Mouse (Mus musculus) kidney, adult 2 months (tissue): ENCODE data around the gene Skint8. TPM values are rescaled to one million over a fixed set of nuclear protein-coding genes. Genes with fewer than 3 reads are reported as not detected.

ENCODE experiments used
- DNase-seq: peaks from one replicate; pipeline ENCODE4 v3.0.0; 2021
- H3K27ac ChIP-seq: fragments of 200-500 bp; 2 replicates; pipeline ENCODE4 v1.5.1; 2012; ENCODE audit warnings: low read depth, low read length, control low read depth, inconsistent platforms; ENCODE audit not compliant: insufficient read depth
- H3K27me3 ChIP-seq: fragments of 200-500 bp; replicated peaks from 2 replicates; pipeline ENCODE4 v1.6.1; 2012; ENCODE audit warnings: mild to moderate bottlenecking, moderate library complexity, low read length, inconsistent platforms; ENCODE audit not compliant: control insufficient read depth, insufficient read depth
- H3K36me3 ChIP-seq: fragments of 200-500 bp; 2 replicates; pipeline ENCODE4 v1.6.1; 2012; ENCODE audit warnings: mild to moderate bottlenecking, moderate library complexity, low read length, inconsistent platforms; ENCODE audit not compliant: control insufficient read depth, insufficient read depth
- H3K4me1 ChIP-seq: fragments of 200-500 bp; 2 replicates; pipeline ENCODE4 v1.6.1; 2011; ENCODE audit warnings: low read length; ENCODE audit not compliant: control insufficient read depth, insufficient read depth
- H3K4me3 ChIP-seq: fragments of 200-500 bp; 2 replicates; pipeline ENCODE4 v1.5.1; 2011; ENCODE audit warnings: mild to moderate bottlenecking, low read depth, low read length, control low read depth; ENCODE audit not compliant: insufficient read depth
- CTCF ChIP-seq: fragments of 200-500 bp; conservative IDR thresholded peaks from 2 replicates; pipeline ENCODE4 v1.5.1; 2011; ENCODE audit warnings: low read depth, mild to moderate bottlenecking, control low read depth, low read length, moderate library complexity, mixed read lengths; ENCODE audit not compliant: insufficient read depth, insufficient read length
- POLR2A ChIP-seq: fragments of 200-500 bp; IDR thresholded peaks from one replicate; pipeline ENCODE4 v1.6.1; 2011; ENCODE audit warnings: low read depth, low read length, control low read depth
- WGBS: fragments of 180-500 bp; shearing (Covaris S2); methylation state at CpG from one replicate; pipeline ENCODE4 v1.1.7; 2018; 5-methylcytosine and 5-hydroxymethylcytosine counted together
- polyA plus RNA-seq: library from polyadenylated mRNA; depleted of rRNA; stranded (reverse); fragments of >200 nt; gene quantifications from 2 replicates; pipeline ENCODE4 v1.2.3, GENCODE M21; 2012; rRNA removed

Skint8 gene
- not detected in 2 replicates for polyA plus RNA-seq

DNA sequence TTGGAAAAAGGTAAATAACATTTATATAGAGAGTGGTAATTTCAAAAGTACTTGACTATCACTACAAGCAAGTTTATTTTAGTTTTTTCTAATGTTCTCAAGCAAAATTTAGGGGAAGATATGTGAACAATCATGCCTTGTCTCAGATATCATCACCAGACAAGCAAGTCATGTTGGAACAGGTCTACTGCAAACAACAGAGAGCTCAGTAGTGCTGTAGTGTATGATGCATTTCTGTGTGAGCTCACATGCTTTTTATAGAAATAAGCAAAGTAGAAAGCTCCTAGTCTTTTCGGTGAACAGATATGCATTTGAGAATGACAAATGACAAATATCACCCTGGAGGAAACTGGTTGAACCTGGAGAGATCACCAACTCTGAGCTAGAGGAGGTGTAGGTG, at the start of gene Skint8:
Gene Skint8 (plus strand): TSS at position 301 of the 400 bp plus-strand sequence.
- no peaks in the 10 kb centered on the region for H3K4me1 ChIP-seq
- TF ChIP-seq POLR2A = no peak
- no peak for TF ChIP-seq CTCF
- no peak for DNase-seq
- H3K27ac ChIP-seq = no peak within 1 kb of the TSS
- 83% methylated on average over 1 of the region's 1 CpGs for WGBS
- H3K27me3 ChIP-seq = no peaks in the 10 kb centered on the region
- H3K4me3 ChIP-seq = no peak within 1 kb of the TSS
- H3K36me3 ChIP-seq = no peaks in the 10 kb centered on the region

DNA sequence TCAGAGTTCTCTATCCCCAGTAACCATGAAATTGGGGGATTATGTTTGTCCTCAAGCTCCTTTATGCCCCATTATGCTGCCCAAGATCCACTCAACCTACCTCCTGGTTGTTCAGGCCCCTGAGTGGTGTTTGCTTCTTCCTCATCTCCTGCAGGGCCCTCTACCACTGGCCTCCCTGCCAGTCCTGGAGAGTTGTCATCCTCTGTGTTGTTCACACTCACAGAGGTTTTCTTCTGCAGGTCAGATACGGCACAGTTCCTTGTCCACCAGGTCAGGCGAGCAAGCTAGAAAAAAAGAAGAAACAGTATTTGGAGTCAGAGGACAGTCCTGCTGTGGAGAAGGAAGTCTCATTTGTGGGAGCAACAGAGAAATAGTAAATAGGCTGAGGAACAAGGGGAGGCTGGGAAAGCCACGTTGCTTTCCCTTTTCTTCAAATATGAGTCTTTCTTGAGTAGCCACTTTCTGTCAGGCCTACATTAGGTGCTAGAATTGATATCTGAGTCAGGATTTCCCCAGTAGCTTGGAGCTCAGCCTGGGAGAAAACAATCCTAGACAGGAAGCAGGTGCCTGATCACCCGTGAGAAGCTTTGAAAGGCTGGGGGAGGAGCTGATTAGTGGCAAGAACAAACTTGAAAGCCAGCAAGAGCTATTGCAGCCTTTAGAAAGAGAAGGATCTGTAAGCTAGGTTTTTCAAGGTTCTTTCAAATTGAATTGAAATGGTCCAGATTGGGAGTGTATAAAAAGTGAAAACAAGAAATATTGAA, 38.9 kb upstream of the Skint8 start:
- Histone ChIP-seq H3K27me3 (no peaks in the 10 kb centered on the region), H3K27ac (no peak overlapping the region), H3K4me3 (no peak overlapping the region), H3K36me3 (no peaks in the 10 kb centered on the region; the same call in 1 of the 2 replicates), H3K4me1 (no peaks in the 10 kb centered on the region)
- TF ChIP-seq POLR2A (no peak), CTCF (no peak)
- no peak for DNase-seq
- WGBS = 35% methylated on average over 4 of the region's 4 CpGs

DNA sequence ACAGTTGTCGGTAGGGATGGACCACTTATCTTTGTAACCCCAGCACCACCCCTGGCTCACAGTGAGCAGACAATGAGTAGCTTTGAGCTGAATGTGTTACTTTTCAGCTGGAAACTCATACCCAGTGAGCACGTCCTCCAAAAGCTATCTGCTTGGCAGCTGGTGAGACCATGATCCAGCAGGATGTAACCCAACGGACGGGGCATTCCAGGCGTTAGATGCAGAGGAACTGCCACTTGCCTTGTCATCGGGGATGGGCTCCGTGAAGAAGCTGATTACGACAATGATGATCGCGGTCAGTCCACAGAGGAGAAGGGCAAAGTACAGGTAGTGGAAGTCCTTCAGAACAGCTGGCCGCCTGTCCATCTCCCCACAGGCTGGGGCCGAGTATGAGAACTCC, 35.6 kb upstream of the Skint8 start:
- Histone ChIP-seq H3K4me1 (no peaks in the 10 kb centered on the region), H3K27ac (no peak overlapping the region), H3K4me3 (no peak overlapping the region), H3K27me3 (no peaks in the 10 kb centered on the region), H3K36me3 (no peaks in the 10 kb centered on the region)
- DNase-seq = no peak
- WGBS = 82% methylated on average over 12 of the region's 12 CpGs
- TF ChIP-seq POLR2A (no peak), CTCF (no peak)

DNA sequence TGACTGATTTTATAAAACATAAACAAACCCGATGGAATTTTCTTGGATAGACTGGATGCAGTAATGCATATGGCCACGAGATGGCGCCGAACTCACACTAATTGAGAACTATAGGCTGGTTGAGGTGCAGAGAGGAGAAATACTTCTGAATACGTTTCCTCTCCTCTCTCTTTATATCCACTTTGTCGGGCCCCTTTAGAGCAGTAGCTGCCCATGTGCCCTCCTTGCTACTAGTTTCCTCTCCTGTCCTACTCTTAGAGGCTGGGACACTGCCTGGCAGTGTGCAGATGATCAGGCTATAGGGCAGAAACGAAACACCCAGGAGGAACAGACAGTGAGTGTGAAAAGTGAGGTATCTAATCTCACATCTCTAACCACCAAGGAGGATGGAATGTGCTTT, 33.2 kb upstream of the Skint8 start:
- Histone ChIP-seq H3K4me3 (no peak overlapping the region; the same call in 1 of the 2 replicates), H3K36me3 (no peaks in the 10 kb centered on the region), H3K27me3 (no peaks in the 10 kb centered on the region), H3K4me1 (no peaks in the 10 kb centered on the region), H3K27ac (no peak overlapping the region)
- TF ChIP-seq POLR2A = no peak
- peak; percentile 46 for TF ChIP-seq CTCF
- 5% methylated on average over 7 of the region's 7 CpGs for WGBS
- peak; percentile 70 for DNase-seq

DNA sequence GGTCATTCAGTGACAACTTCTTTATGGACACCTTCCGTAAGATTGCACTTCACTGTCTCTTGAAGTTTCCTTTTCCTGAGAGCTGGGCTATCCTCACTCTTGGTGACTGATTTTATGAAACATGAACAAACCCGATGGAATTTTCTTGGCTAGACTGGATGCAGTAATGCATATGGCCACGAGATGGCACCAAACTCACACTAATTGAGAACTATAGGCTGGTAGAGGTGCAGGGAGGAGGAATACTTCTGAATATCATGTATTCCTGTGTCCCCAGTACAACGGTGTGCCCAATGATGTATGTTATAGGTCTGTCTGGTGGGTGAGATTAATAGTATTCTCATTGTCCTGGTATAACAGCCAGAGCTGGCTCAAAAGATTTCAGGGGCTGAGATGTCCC, 32.6 kb upstream of the Skint8 start:
- H3K4me1 ChIP-seq = no peaks in the 10 kb centered on the region
- no peaks in the 10 kb centered on the region for H3K36me3 ChIP-seq
- H3K27me3 ChIP-seq = no peaks in the 10 kb centered on the region
- 11% methylated on average over 4 of the region's 4 CpGs for WGBS
- H3K27ac ChIP-seq = no peak overlapping the region
- TF ChIP-seq POLR2A (no peak), CTCF (peak; percentile 25; the same call in 1 of the 2 replicates)
- no peak overlapping the region for H3K4me3 ChIP-seq
- DNase-seq = peak; percentile 73

DNA sequence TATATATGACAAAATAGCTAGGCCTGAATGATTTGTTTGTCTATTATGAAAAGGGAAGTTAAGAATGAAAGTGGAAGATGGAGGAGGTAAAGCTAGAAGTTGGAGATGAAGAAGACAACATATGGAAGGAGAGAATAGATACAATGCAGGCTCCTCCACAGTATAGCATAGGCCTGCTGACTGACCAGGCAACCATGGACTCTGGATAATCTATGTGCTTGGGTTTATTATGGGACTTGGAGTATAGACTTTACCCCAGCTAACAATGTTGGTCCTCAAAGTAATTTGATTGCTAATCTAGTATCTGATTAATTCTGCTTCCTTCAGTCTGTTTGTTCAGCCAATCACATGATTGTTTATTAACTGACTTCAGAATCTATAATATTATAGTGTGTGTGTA, 27.1 kb upstream of the Skint8 start:
- Histone ChIP-seq H3K27me3 (no peaks in the 10 kb centered on the region), H3K36me3 (no peaks in the 10 kb centered on the region), H3K27ac (no peak overlapping the region), H3K4me3 (no peak overlapping the region), H3K4me1 (no peaks in the 10 kb centered on the region)
- no peak for DNase-seq
- TF ChIP-seq CTCF = no peak
- TF ChIP-seq POLR2A = no peak

DNA sequence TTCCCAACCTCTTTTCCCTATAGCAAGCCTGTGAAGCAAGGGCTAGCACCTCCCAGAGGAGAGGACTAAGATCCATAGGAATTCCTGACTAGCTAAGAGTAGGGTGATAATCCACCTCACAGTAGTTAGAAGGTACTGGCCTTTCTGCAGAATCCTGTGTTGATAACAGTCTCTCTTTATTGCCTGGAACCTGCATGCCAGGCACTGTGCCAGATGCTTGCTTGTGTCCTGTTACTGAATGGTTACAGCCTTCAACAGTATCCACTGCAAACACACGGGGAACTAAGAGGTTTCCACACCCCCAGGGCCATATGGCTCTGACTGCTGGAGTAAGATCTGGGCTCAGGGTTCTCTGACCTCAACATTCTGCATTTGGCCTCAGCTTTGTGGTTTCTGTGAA, 21.4 kb upstream of the Skint8 start:
- Histone ChIP-seq H3K36me3 (no peaks in the 10 kb centered on the region), H3K27me3 (no peaks in the 10 kb centered on the region), H3K27ac (peak overlapping the region; percentile 75), H3K4me1 (peaks cover 7% of the 10 kb centered on the region; the same call in 1 of the 2 replicates), H3K4me3 (peak overlapping the region; percentile 26; the same call in 1 of the 2 replicates)
- DNase-seq = peak; percentile 57
- TF ChIP-seq CTCF (no peak), POLR2A (no peak)
- WGBS = 5% methylated on average over 1 of the region's 1 CpGs
